Mouse (Mus musculus): Measurements from ENCODE around the gene March6.

March6 gene

DNA sequence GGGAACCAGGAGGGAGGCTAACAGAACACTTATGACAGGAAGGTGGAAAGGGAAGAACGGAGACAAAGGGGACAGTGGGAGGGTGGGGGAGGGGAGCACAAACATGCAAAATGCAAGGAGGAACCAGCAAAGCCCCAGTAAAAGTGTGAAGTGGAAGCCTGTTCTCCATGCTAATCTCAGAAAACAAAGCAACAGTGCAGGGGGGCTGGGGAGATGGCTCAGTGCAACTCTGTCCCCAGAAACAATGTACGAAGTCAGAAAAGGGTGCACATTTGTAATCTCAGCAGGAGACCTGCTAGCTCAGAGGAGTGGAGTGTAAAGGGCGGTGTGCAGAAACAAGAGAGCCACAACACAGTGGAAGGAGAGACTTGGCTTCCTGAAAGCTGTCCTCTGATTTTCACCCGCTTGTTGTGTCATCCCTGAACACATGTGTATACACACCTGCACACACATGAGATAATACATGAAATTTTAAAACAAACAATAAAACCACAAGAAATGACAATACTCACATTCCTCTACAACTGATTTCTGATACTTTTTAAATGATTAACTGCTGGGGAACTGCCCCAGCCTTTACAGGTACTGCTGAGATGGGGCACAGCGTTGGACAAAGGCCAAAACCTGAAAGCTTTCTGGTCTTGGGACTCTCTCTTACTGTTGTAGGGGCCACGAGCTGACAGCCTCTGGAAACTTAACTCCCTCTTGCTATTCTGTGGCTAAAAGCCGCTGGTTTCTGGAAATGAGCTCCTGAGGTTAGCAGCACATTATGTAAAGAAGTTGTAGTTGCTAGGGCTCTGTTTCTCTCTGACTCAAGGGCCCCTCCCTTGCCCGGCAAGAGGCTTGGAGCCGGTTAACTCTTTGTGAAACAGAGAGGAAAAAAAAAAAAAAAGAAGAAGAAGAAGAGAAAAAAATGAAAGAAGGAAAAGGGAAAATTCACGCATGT is 11.4 kb upstream of the March6 start:
- no peak for DNase-seq (ENCODE audit: low spot score)

DNA sequence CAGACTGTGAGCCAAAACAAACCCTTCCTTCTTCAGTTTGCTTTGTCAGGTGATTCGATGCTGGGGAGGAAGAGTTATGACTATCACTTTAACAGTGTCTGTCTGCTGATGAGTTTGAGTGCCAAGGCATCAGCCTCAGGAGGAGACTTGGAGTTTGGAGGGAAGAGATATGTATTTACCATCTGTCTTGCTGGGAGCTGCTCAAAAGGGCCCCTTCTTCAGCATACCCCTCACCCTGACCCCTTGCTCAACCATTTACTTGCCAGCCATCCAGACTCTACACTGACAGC is 9.6 kb upstream of the March6 start:
- DNase-seq (ENCODE audit: low spot score), result no peak

DNA sequence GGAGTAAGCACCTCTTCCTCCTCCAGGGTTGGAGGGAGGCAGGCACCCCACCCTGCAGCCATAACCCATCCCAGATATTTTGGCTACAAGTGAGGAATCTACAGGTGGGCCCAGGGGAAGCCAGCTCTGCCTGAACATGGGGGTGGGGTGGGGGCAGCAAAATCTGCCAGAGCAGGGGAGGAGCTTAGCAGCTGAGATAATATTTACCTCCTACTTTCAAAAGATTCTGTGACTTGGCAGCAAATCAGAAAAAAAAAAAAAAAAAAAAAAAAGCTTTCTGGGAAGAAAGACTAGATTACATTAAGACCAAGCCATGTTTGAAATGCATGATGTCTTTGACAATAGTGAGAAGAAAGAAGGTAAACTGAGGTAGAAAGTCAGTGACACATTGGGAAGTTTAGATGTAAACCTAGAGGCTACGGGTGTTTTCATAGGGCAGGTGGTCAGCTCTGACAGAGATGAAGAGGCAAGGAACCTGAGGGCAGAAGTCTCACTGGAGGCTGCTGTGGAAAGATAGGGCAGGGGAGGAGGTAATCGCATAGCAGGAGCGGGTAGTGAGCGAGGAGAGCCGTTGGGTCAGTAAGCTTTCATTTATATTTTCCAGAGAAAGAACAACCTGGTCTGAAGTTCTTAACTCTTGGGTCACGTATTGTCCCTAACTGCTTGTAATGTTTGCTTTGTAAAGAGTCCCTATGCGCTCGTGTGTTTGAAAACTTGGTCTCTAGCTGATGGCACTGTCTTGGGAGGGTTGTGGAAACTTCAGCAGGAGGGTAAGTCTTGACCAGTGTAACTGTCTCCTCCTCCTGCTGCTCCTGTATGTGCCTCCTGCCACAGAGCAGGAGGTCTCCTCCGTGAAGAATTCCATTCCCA is 9.0 kb upstream of the March6 start:
- no peak for DNase-seq (ENCODE audit: low spot score)

DNA sequence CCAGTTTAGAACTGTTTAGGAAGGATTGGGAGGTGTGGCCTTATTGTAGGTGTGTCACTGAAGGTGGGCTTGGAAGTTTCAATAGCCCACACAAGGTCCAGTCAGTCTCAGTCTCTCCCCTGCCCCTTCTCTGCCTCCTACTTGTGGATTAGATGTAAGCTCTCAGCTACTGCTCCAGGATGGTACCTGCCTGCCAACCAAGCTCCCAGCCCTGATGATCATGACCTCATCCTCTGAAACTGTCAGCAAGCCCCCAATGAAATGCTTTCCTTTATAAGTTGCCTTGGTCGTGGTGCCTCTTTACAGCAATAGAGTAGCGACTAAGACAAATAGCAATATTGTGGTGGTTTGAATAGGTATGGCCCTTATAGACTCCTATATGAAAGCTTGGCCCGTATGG is 7.5 kb upstream of the March6 start:
- DNase-seq (ENCODE audit: low spot score), result no peak

DNA sequence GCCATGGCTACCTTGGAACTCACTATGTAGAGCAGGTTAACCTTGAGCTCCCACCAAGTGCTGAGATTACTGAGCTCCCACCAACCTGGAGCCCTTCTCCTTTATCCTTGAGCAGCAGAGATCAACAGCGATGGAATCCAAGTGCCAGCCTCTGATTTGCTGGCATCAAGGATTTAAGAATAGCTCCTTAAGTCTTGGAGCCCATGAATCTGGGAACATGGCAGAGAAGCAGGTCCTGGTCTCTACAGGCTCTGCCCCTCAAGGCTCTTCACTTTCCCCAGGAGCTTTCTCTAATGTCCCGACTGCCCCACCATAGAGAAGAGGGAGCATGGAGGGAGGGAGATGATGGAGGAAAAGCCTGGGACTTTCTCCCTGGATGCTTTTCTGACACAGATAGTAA is 6.9 kb upstream of the March6 start:
- no peak for DNase-seq (ENCODE audit: low spot score)

DNA sequence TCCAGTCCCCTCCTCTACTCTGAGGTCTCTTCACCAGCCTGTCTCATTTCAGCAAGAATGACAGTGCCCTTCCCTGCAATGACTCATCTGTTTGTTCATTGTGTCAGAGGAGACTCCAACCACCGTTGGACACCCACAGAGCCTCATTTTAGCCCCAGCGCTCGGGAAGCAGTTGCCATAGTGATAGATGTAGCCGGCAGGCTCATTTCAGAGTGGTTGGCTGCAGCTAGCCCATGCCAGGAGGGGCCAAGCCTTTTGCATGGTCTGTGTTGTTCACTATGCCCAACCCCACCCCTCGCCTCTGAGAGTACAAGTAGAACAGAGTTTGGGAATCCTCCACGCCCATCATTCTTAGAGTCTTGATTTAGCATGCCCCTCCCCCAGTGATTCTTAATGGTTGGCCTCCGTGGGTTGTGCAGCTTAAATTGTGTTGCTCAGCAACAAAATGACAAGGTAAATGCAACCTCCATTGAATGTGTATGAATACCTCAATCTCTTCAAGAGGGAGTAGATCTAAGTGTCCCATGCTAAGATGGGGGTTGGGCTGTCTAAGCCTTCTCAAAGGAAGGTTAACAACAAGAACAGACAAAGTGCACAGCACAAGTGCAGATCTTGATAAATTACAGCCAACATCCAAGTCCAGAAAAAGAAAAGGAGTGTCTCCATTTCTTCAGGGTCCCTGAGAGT is 5.3 kb upstream of the March6 start:
- DNase-seq (ENCODE audit: low spot score), result no peak

DNA sequence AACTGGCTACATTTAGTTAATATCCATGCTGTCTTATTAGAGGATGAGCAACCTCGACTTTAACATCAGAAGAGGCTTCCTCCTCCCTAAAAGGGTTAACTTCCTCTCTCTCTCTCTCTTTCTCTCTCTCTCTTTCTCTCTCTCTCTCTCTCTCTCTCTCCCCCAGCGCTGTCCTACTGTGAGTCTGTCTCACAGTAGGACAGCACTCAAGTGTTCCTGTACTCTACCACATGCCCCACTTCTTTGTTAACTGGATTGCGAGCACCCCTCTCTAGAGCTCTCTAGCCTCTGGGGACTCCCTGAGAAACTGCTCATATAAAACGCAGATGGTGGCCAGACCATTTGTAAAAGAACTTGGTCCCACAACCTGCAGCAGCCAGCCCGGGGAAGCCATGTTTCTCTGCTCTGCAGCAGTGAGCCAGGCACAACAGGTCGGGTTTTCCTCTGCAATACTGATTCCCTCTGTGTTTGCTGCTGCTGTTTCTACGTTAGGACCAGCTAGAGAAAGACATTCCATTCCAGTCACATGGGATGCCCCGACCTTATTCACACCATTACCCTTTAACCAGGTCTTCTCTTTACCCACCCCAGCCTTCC is 4.5 kb upstream of the March6 start:
- no peak for DNase-seq (ENCODE audit: low spot score)

DNA sequence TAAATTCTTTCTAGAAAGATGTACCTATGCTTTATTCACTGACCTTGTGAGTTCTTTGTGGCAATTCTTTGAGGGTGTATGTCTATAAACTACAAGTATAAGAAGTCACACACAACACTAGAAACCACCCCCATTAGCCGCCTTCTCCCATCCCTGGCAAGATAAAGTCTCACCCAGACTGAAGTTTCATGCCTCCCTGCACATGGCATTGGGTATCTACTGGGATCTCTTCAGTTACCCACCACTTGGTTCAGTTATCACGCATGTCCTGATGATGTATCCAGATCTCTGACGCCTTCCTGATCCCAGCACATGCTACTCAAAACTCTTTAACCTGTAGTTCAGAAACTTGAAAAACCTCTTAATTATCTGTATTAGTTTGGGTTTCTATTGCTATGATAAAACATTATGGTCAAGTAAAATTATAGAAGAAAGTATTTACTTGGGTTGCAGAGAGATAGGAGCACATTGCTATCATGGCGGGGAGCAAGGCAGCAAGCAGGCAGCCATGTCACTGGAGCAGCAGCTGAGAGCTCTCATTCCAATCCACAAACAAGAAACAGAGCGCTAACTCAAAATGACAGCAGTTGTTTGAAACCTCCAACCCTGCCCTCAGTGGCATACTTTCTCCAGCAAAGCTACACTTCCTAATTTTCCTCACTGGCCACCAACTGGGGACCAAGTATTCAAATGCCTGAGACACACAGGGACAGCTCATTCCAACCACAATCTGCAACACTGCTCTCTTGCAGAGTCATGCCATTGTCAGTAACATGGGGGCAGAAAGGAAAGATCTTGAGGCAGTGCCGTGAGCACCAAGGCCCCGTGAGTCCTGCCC is 3.8 kb upstream of the March6 start:
- DNase-seq (ENCODE audit: low spot score), result no peak

DNA sequence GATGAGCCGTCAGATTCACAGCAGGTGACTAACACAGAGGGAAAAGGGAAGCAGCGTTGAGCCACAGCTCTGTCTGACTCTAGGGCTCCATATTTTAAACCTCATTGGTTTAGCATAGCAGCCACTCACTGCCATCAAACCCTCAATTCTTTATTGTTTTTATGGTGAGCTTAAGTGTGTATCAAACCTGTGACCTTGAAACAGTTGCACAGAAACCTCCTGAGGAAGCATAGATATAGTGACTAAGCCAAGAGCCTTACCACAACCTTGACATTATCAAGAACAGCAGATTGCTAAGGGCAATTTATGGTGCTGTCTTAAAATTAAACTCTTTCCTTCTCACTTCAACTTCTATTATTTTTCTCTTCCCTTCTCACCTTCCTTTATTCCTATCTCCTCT is 2.7 kb upstream of the March6 start:
- DNase-seq (ENCODE audit: low spot score), result no peak

DNA sequence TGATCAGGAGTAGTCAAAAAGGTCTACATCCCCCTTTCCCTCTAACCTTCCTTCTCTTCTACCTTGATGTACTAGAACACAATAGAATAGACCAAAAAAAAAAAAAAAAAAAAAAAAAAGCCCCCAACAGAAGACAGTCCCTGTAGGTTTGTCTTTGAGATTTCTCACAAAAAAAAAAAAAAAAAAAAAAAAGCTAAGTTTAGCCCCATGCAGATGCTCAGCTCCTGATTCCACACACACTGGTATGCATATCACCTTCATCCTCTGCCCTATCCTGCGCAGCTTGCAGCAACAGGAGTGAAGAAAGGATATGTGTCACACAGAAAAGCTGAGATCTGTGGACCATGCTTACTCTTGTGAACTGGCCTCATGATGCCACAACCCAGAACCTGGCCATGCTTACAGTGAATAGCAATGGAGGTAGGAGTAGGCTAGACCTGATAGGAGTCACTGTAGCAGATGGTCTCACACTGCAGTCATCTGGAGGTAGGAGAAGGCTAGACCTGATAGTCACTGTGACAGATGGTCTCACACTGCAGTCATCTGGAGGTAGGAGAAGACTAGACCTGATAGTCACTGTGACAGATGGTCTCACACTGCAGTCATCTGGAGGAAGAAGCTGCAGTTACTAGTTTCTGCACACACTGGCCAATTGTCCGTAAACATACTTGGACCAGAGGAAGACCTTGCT is 1.6 kb upstream of the March6 start:
- DNase-seq (ENCODE audit: low spot score), result no peak

DNA sequence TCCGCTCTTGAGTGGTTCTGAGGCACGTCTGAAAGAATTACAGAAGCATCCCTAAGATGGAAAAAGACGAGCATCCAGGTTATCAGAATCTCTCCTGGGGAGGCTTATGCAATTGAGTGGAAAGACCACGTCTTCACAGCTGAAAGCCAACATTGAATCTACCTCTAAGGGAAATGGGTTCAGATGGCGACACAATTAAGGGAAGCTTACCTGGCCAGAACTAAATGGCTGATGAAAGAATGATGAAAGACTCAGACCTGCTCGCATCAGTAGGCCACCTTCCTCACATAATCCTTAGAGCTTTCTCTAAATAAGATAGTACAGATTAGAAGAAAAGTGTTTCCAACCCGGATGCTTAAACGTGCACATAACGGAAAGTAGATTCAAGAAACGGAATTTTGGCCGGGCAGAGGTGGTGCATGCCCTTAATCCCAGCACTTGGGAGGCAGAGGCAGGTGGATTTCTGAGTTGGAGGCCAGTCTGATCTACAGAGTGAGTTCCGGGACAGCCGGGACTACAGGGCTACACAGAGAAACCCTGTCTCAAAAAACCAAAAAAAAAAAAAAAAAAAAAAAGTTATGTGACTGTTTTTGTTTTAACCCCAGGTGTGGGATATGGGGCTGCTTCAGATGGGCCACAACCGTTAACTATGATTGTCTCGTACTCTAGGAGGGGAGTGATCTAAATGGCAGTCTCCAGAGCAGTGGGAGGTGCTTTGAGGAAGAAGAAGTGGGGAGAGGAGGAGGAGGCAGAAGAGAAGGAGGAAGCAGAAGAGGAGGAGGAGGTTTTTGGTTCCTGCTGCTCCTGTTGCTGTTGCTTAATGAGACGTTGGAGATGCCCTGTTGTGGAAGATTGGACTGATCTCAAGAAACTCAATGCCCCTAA is 835 bp upstream of the March6 start:
- no peak for DNase-seq (ENCODE audit: low spot score)

DNA sequence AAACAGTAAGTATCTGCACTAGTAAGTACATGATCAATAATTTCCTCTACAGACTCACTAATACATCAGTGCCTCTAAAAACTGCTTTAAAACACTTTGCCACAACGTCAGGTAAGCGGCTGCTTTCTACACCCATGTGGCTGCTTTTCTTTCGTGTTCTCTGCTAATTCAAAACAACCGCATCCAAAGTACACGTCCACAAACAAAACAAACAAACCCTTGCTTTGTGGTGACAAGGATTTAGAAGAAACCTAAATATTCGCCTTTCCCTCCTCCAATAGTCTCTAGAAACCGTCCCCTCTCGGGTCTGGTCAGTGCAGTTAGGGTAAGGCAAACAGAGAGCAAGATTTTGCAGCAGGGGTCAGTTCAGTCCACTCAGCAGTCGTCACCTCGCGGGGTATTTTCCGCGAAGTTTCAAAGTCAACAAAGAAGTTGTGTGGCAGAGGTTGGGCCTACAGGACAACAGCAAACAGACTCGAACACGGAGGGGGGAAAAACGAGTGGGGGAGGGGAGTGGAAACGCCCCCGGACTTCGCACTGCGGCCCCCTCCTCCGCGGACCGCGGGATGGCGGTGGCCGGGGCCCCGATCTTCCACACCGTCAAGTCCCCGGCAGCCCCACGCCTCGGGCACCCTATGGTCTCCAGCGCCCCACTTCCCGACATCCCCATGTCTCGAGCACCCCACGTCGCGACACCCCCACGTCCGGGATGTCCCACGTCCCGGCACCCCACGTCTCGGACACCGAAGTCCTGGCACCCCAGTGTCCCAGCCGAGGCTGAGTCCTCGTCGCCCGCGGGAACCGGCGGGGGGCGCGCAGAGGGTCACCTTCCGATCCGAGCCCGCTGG is 818 bp downstream of the March6 start:
- peak; percentile 35 for DNase-seq (ENCODE audit: low spot score)

DNA sequence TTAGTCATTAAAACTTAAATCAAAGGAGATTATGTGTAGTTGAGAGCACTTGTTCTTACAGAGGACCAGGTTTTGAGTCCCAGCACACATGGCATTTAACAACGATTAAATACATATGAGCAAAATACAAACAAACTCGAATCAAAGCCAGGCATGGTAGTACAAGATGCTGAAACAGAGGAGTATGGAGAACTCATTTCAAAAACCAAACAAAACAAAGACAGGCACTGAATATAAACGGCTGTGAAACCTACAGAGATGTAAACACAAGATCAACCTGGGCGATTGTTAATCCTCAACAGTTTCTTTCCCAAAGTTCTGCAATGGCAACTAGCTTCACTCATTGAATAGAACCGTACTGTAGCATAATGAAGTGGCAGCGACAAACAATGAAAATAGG is 1.8 kb downstream of the March6 start:
- no peak for DNase-seq (ENCODE audit: low spot score)

DNA sequence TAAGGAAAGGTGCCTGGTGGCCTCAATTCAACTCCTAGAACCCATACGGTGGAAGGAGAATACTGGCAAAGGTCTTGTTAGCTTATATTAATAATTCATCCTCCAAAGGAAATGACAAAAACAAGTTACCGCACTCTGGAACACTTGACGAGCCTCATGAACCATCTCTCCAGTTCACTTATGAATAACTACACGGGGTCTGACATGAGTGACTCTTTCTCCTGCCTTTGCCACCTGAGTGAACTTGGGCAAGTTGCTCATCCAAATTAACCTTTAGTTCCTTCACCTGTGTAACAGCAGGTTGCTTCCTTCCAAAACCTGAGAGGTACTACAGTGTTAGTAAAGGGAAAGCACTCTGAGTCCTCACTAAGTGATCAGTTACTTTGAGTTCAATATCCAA is 2.4 kb downstream of the March6 start:
- DNase-seq (ENCODE audit: low spot score), result no peak

DNA sequence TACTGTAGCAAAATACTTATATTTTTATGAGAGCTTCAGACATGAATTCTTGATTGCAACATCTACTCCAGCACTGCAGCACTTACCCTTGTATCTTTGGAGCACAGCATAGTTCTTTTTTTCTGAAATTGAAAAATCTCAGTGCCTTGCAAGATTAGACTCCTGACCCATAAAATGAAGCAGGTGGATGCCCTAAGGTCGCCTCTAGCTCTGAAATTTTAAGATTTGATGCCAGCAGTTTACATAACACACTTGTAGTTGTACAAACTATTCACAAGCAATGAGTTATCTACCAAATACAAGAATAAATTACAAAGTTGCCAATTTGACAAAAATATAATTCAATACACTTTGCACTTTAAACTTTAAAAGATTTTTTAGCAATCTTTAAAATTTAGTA is 4.4 kb downstream of the March6 start:
- DNase-seq (ENCODE audit: low spot score), result no peak

DNA sequence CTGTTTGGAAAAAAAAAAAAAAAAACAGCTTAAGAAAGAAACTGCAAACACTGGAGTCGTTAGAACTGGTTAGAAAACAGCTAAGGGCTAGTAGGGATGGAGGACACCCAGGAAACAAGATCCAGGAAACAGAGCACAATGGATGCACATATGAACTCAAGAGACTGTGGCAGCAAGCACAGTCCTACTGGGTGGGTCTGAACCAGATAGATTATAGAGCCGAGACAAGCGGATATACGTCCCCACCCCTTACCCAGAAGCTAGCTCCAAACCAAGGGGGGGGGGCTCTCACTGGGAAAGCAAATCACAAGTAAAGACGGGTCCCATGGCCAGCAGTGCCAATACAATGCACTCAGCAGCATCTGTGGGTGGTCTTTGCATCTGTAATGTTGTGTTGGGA is 11.9 kb downstream of the March6 start:
- no peak for DNase-seq (ENCODE audit: low spot score)

DNA sequence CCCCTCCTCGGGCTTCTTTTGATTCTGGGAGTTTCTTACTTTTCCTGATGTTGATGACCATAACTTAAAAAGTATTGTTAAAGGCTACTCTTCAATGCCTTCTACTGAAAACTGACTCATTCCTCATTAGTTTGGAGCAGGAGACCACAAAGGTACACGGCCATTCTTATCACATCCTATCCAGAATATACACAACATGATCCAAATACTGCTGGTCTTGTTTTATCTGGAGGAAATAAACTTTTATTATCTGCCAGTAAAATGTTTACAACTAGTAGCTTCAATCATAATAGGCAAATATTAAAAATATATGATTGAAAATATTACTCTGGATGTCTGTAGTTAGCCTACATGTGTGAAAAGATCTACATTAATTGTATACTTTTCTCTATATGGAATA is 12.5 kb downstream of the March6 start:
- DNase-seq (ENCODE audit: low spot score), result no peak

DNA sequence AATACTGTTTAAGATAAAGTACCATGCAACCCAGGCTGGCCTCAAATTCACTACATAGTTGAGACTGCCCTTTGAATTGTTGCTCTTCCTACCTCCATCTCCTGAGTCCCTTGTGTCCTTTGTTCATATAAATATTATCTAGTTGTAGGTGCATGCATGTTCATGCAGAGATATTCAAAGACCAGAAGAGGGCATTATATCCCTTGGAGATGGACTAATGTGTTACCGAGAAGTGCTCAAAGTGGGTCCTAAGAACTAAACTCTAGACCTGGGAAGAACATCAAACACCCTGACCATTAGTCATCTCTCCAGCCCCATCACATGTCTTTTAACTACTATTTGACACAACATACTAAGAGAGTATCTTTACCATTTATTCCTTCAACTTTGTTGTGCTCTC is 13.7 kb downstream of the March6 start:
- no peak for DNase-seq (ENCODE audit: low spot score)

DNA sequence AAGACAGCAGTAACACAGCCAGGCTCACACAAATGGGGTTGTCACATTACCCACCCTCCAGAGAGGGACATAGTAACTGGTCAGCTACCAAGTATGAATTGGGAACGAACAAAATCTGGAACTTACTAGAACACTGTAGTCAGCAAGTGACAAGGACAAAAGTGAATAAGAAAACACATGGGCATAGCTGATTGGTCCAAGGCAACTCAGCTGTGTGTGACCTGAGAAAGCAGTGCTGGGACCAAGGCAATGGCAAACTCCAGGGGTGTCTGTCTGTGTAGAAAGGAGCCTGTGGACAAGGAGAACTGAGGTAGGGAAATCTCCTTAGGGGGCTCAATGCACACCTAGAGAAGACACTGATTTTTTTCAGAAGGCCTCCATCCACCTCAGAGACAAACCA is 19.1 kb downstream of the March6 start:
- no peak for DNase-seq (ENCODE audit: low spot score)
